Mouse (Mus musculus): ENCODE results near the gene Ptprd. TPM values are rescaled to one million over a fixed set of nuclear protein-coding genes. Genes with fewer than 3 reads are reported as not detected.

Gene Ptprd
- total RNA-seq, 1 experiment from 2014 or later = not detected

GRCm38 (mm10) chr4:77155561-77155960, 1056.2 kb downstream of the Ptprd start:
- ATAC-seq (replicated peaks in 1 of 2; ENCODE audit: insufficient read depth in 1 of 2, low FRiP score in 2 of 2, low TSS enrichment in 1 of 2, low read depth in 1 of 2, poor library complexity in 2 of 2, severe bottlenecking in 2 of 2) = no peak

- ATAC-seq (replicated peaks in 1 of 2; ENCODE audit: insufficient read depth in 1 of 2, low FRiP score in 2 of 2, low TSS enrichment in 1 of 2, low read depth in 1 of 2, poor library complexity in 2 of 2, severe bottlenecking in 2 of 2) = no peak
These were observed 1056.7 kb downstream of the Ptprd start for GRCm38 (mm10) chr4:77155037-77155436.

GRCm38 (mm10) chr4:77124852-77125251, 1086.9 kb downstream of the Ptprd start:
- peak; percentile 59 to 69 for ATAC-seq (replicated peaks in 1 of 2; ENCODE audit: insufficient read depth in 1 of 2, low FRiP score in 2 of 2, low TSS enrichment in 1 of 2, low read depth in 1 of 2, poor library complexity in 2 of 2, severe bottlenecking in 2 of 2)

- peak; percentile 66 to 95 for ATAC-seq (replicated peaks in 1 of 2; ENCODE audit: insufficient read depth in 1 of 2, low FRiP score in 2 of 2, low TSS enrichment in 1 of 2, low read depth in 1 of 2, poor library complexity in 2 of 2, severe bottlenecking in 2 of 2)
These were observed 1100.9 kb downstream of the Ptprd start for GRCm38 (mm10) chr4:77110894-77111293.

GRCm38 (mm10) chr4:77107291-77107690, 1104.5 kb downstream of the Ptprd start:
- no peak for ATAC-seq (replicated peaks in 1 of 2; ENCODE audit: insufficient read depth in 1 of 2, low FRiP score in 2 of 2, low TSS enrichment in 1 of 2, low read depth in 1 of 2, poor library complexity in 2 of 2, severe bottlenecking in 2 of 2)

GRCm38 (mm10) chr4:77083165-77083564, 1128.6 kb downstream of the Ptprd start:
- peak; percentile 92 to 95 for ATAC-seq (replicated peaks in 1 of 2; ENCODE audit: insufficient read depth in 1 of 2, low FRiP score in 2 of 2, low TSS enrichment in 1 of 2, low read depth in 1 of 2, poor library complexity in 2 of 2, severe bottlenecking in 2 of 2)

GRCm38 (mm10) chr4:77077607-77078006, 1134.2 kb downstream of the Ptprd start:
- ATAC-seq (replicated peaks in 1 of 2; ENCODE audit: insufficient read depth in 1 of 2, low FRiP score in 2 of 2, low TSS enrichment in 1 of 2, low read depth in 1 of 2, poor library complexity in 2 of 2, severe bottlenecking in 2 of 2) = no peak

- no peak for ATAC-seq (replicated peaks in 1 of 2; ENCODE audit: insufficient read depth in 1 of 2, low FRiP score in 2 of 2, low TSS enrichment in 1 of 2, low read depth in 1 of 2, poor library complexity in 2 of 2, severe bottlenecking in 2 of 2)
These were observed 1161.1 kb downstream of the Ptprd start for GRCm38 (mm10) chr4:77050536-77051207.

- ATAC-seq (replicated peaks in 1 of 2; ENCODE audit: insufficient read depth in 1 of 2, low FRiP score in 2 of 2, low TSS enrichment in 1 of 2, low read depth in 1 of 2, poor library complexity in 2 of 2, severe bottlenecking in 2 of 2) = no peak
These were observed 1207.3 kb downstream of the Ptprd start for GRCm38 (mm10) chr4:77004483-77004882.

- no peak for ATAC-seq (replicated peaks in 1 of 2; ENCODE audit: insufficient read depth in 1 of 2, low FRiP score in 2 of 2, low TSS enrichment in 1 of 2, low read depth in 1 of 2, poor library complexity in 2 of 2, severe bottlenecking in 2 of 2)
These were observed 1215.6 kb downstream of the Ptprd start for GRCm38 (mm10) chr4:76996172-76996571.

- ATAC-seq (replicated peaks in 1 of 2; ENCODE audit: insufficient read depth in 1 of 2, low FRiP score in 2 of 2, low TSS enrichment in 1 of 2, low read depth in 1 of 2, poor library complexity in 2 of 2, severe bottlenecking in 2 of 2) = no peak
These were observed 1221.8 kb downstream of the Ptprd start for GRCm38 (mm10) chr4:76989961-76990360.

GRCm38 (mm10) chr4:76977056-76977809, 1234.5 kb downstream of the Ptprd start:
- no peak for ATAC-seq (replicated peaks in 1 of 2; ENCODE audit: insufficient read depth in 1 of 2, low FRiP score in 2 of 2, low TSS enrichment in 1 of 2, low read depth in 1 of 2, poor library complexity in 2 of 2, severe bottlenecking in 2 of 2)

- ATAC-seq (replicated peaks in 1 of 2; ENCODE audit: insufficient read depth in 1 of 2, low FRiP score in 2 of 2, low TSS enrichment in 1 of 2, low read depth in 1 of 2, poor library complexity in 2 of 2, severe bottlenecking in 2 of 2) = no peak
These were observed 1263.5 kb downstream of the Ptprd start for GRCm38 (mm10) chr4:76948251-76948650.

GRCm38 (mm10) chr4:76941382-76942360, 1270.1 kb downstream of the Ptprd start:
- no peak for ATAC-seq (replicated peaks in 1 of 2; ENCODE audit: insufficient read depth in 1 of 2, low FRiP score in 2 of 2, low TSS enrichment in 1 of 2, low read depth in 1 of 2, poor library complexity in 2 of 2, severe bottlenecking in 2 of 2)

- no peak for ATAC-seq (replicated peaks in 1 of 2; ENCODE audit: insufficient read depth in 1 of 2, low FRiP score in 2 of 2, low TSS enrichment in 1 of 2, low read depth in 1 of 2, poor library complexity in 2 of 2, severe bottlenecking in 2 of 2)
These were observed 1280.2 kb downstream of the Ptprd start for GRCm38 (mm10) chr4:76931559-76931958.

- ATAC-seq (replicated peaks in 1 of 2; ENCODE audit: insufficient read depth in 1 of 2, low FRiP score in 2 of 2, low TSS enrichment in 1 of 2, low read depth in 1 of 2, poor library complexity in 2 of 2, severe bottlenecking in 2 of 2) = no peak
These were observed 1298.1 kb downstream of the Ptprd start for GRCm38 (mm10) chr4:76913532-76914150.

- ATAC-seq (replicated peaks in 1 of 2; ENCODE audit: insufficient read depth in 1 of 2, low FRiP score in 2 of 2, low TSS enrichment in 1 of 2, low read depth in 1 of 2, poor library complexity in 2 of 2, severe bottlenecking in 2 of 2) = no peak
These were observed 1310.1 kb downstream of the Ptprd start for GRCm38 (mm10) chr4:76901692-76902091.
